Mouse (Mus musculus): ENCODE measurements around the gene Etv4.

The Etv4 gene

DNA sequence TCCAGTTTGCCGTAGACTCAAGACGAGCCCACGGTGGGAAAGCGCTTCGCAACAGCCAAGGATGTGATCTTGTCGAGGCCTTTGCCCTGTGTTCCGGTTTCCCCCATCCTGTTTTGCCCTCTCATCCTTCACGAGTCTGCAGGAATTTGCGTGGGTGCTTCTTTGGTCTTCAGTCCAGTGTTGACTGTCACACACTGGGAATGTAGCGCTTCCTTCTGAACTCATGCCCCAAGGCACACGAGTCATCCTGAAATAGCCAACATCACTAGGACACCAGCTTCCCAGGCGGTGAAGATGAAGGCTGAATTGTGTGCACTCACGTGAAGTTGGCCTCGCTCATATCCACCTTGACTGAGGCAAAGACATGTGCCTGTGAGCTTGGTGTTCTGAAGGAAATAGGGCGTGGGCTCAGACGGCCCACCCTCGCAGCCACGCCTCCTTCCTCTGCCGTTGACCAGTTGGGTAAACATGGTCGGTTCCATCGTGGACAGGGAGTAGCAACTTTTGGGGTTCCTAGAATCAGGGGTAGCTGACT, 65.1 kb downstream of the Etv4 start:
- peak; percentile 26 for DNase-seq (ENCODE audit: low read depth)
